Mouse (Mus musculus) kidney, adult 2 months (tissue): ENCODE results near the gene 1700020D05Rik.

Source experiments
- CTCF ChIP-seq: fragments of 200-500 bp; conservative IDR thresholded peaks from 2 replicates; pipeline ENCODE4 v1.5.1; 2011; ENCODE audit warnings: low read depth, mild to moderate bottlenecking, control low read depth, low read length, moderate library complexity, mixed read lengths; ENCODE audit not compliant: insufficient read depth, insufficient read length
- POLR2A ChIP-seq: fragments of 200-500 bp; IDR thresholded peaks from one replicate; pipeline ENCODE4 v1.6.1; 2011; ENCODE audit warnings: low read depth, low read length, control low read depth

DNA sequence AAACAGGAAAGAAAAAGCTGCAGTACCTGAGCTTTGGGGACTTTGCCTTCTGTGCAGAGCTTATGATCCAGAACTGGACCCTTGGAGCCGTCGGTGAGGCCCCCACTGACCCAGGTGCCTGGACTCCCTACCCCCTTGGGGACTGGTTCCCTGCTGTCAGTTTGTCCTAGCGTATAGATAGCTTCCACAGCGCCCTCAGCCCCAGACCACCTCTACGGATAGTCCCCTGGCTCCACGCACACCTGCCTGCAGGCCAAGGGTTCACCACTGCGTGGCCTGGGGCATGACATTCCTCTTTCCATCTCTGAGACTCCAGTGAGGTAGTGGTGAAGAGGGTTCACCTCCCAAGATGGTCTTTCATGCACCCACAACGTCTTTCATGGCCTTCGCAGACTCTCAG lies 40.4 kb downstream of the 1700020D05Rik start:
- no peak for TF ChIP-seq CTCF
- TF ChIP-seq POLR2A: no peak
